Mouse (Mus musculus) embryonic stem cell, embryonic (primary cell): Measurements from ENCODE around the gene Rasgrp2.

Experiments used
- CTCF ChIA-PET, 4 experiments: fragments of 300-600 bp in 2 of 4; fragments of 350-600 bp in 2 of 4; sonication (Branson Sonifier 250); formaldehyde crosslinking; loops; one replicate each; lab custom pipeline; 2022; ENCODE audit warnings: inconsistent platforms in 2 of 4; lab: Charles Lee
- POLR2A ChIA-PET, 4 experiments: fragments of 300-600 bp in 2 of 4; fragments of 350-600 bp in 2 of 4; sonication (Branson Sonifier 250); formaldehyde crosslinking; loops; one replicate each; lab custom pipeline; 2022; ENCODE audit warnings: antibody characterized with exemption in 4 of 4, inconsistent platforms in 1 of 4; lab: Charles Lee

The Rasgrp2 gene

DNA sequence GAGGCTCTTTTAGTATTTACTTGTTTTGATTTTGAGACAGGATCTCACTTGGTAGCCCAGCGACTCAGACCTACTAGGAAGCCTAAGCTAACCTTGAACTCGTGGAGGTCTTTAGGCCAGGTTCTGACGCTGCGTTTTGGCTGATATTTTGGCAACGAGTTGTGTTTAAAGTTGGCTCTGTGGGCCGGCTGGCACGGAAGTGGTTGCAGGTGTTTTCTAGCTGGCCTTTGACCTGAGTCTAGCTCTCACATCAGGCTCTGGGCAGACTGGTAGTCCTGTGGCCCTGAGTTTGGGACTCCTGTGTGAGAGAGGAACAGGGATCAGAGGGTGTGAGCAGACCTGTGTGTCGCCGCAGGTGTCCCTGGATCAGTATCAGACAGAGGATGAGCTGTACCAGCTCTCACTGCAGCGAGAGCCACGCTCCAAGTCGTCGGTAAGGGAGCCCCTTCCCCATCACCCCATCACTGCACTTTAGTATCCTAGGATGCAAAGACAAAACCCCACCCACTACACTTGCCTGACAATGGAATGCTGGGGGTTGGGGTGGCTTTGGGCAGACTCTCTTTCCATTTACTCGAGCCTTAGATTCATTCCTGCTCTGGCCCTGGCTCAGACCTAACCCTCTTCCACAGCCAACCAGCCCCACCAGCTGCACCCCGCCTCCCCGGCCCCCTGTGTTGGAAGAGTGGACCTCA lies 8.8 kb downstream of the Rasgrp2 start:
- CTCF ChIA-PET, result interaction anchor here in 2 of 4 experiments (1.1 to 5.5 kb wide), 6 partner anchors 9 to 84 kb away, joined by 3 to 42 read pairs (median 8); partner anchors contain the start of genes Nrxn2 (in 1 of the 2) and Pygm (in 1 of the 2)
- POLR2A ChIA-PET, result interaction anchor here in 3 of 4 experiments (0.6 to 8.0 kb wide), 16 partner anchors 8 to 128 kb away, joined by 3 to 89 read pairs (median 5); partner anchors contain the start of genes Sf1 (in 2 of the 3), Men1 (in 1 of the 3), Nrxn2 (in 1 of the 3) and Pygm (in 1 of the 3)

GRCm38 (mm10) chr19:6408749-6409148 lies 9.6 kb downstream of the Rasgrp2 start:
- CTCF ChIA-PET, result interaction anchor here in 2 of 4 experiments (1.1 to 2.2 kb wide), 4 partner anchors 9 to 43 kb away, joined by 3 to 11 read pairs (median 5); partner anchors contain the start of gene Pygm (in 1 of the 2)

GRCm38 (mm10) chr19:6409176-6409575 lies 10.0 kb downstream of the Rasgrp2 start:
- ChIA-PET CTCF (interaction anchor here in 2 of 4 experiments (1.1 to 2.2 kb wide), 4 partner anchors 9 to 43 kb away, joined by 3 to 11 read pairs (median 5); partner anchors contain the start of gene Pygm (in 1 of the 2)), POLR2A (interaction anchor here in 2 of 4 experiments (0.6 to 8.0 kb wide), 10 partner anchors 7 to 345 kb away, joined by 3 to 89 read pairs (median 5); partner anchors contain the start of genes Nrxn2 (in 1 of the 2), Rasgrp2 (in 1 of the 2) and Sf1 (in 1 of the 2))

More at GRCm38 (mm10) chr19:6408749-6409148, 9.6 kb downstream of the Rasgrp2 start:
- POLR2A ChIA-PET, result interaction anchor here in 3 of 4 experiments (0.7 to 8.0 kb wide), 9 partner anchors 7 to 66 kb away, joined by 3 to 89 read pairs (median 6); partner anchors contain the start of genes Sf1 (in 2 of the 3), Nrxn2 (in 1 of the 3) and Rasgrp2 (in 1 of the 3)

- POLR2A ChIA-PET, result interaction anchor here in 2 of 4 experiments (0.6 to 6.1 kb wide), 3 partner anchors 12 to 346 kb away, joined by 3 to 35 read pairs (median 3); partner anchors contain the start of gene Rasgrp2 (in 1 of the 2)
- CTCF ChIA-PET, result no interaction called here
Observed at GRCm38 (mm10) chr19:6409936-6410335, 10.8 kb downstream of the Rasgrp2 start.

- CTCF ChIA-PET, result interaction anchor here in 3 of 4 experiments (0.6 to 2.5 kb wide), 8 partner anchors 11 to 632 kb away, joined by 3 to 14 read pairs (median 4); partner anchors contain the start of gene Men1 (in 1 of the 3)
- POLR2A ChIA-PET, result interaction anchor here in 3 of 4 experiments (0.6 to 8.5 kb wide), 24 partner anchors 8 to 627 kb away, joined by 3 to 89 read pairs (median 4); partner anchors contain the start of genes Esrra (in 2 of the 3), Sf1 (in 2 of the 3), Rasgrp2 (in 1 of the 3) and Stip1 (in 1 of the 3)
Observed at GRCm38 (mm10) chr19:6412798-6413197, 13.7 kb downstream of the Rasgrp2 start.

GRCm38 (mm10) chr19:6415454-6415853 lies 16.3 kb downstream of the Rasgrp2 start:
- ChIA-PET CTCF (interaction anchor here (0.6 to 5.5 kb wide), 15 partner anchors 10 to 109 kb away, joined by 3 to 42 read pairs (median 5); partner anchors contain the start of gene Cdc42bpg (in 1 of the 4)), POLR2A (interaction anchor here (0.5 to 8.5 kb wide), 30 partner anchors 8 to 667 kb away, joined by 3 to 89 read pairs (median 4); partner anchors contain the start of genes Sf1 (in 2 of the 4), Ehd1 (in 1 of the 4), Prdx5 (in 1 of the 4) and Rasgrp2 (in 1 of the 4))

GRCm38 (mm10) chr19:6416124-6416770 lies 17.1 kb downstream of the Rasgrp2 start:
- ChIA-PET POLR2A (interaction anchor here (0.5 to 8.5 kb wide), 31 partner anchors 9 to 565 kb away, joined by 3 to 89 read pairs (median 4); partner anchors contain the start of genes Sf1 (in 2 of the 4), Ehd1 (in 1 of the 4), Prdx5 (in 1 of the 4) and Rasgrp2 (in 1 of the 4)), CTCF (interaction anchor here (0.6 to 5.5 kb wide), 17 partner anchors 10 to 498 kb away, joined by 3 to 42 read pairs (median 5); partner anchors contain the start of gene Cdc42bpg (in 1 of the 4))

DNA sequence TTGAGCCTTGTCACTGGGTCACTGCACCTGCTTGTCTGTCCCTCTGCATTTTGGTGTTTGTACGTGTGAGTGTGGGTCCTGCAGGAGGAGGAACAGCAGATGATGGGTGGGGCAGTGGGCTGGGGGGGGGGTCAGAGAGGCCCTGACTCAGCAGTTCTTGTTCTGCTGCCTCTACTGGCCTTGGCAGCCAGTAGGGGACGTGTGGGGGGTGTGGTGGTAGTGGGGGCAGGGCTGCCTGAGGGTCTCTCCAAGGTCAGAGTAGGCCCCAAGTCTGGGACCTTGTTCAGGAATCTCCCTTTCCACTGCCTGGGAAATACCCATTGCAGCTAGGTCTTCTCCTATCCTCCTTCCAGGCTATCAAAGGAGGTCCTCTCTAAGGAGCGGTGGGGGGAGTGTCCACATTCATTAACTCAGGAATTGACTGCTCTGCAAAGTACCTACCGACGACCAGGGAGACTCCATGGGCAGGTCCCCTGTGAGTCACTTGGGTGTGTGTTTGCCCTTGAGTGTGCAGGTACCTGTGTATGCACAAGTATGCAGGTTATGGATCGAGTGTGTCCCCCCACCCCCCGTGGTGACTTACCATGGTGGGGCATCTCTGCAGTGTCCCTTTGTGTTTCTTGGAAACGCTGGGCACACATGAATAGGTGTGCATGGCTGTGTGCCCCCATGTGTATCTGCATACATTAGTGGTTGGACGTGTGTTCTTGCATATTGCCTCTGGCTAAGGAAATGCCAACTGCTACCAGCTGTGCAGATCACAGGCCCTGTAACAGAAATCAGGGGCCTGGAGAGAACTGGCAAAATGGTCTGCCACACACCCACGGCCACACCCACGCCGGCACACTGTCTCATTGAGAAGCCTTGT lies 18.0 kb downstream of the Rasgrp2 start:
- CTCF ChIA-PET, result interaction anchor here (0.6 to 5.5 kb wide), 28 partner anchors 8 to 1243 kb away, joined by 3 to 42 read pairs (median 3); partner anchors contain the start of gene Pygm (in 1 of the 4)

GRCm38 (mm10) chr19:6418233-6418879 lies 19.2 kb downstream of the Rasgrp2 start, which contains the start of gene Nrxn2:
Gene Nrxn2, plus strand, starts transcription at chr19:6418731.
- ChIA-PET CTCF (interaction anchor here (0.6 to 5.5 kb wide), 24 partner anchors 8 to 1242 kb away, joined by 3 to 42 read pairs (median 3); partner anchors contain the start of gene Pygm (in 1 of the 4)), POLR2A (interaction anchor here in 3 of 4 experiments (0.5 to 8.5 kb wide), 16 partner anchors 9 to 804 kb away, joined by 3 to 89 read pairs (median 3); partner anchors contain the start of genes Sf1 (in 1 of the 3) and Slc22a20 (in 1 of the 3))

More for the DNA sequence above, 18.0 kb downstream of the Rasgrp2 start:
- POLR2A ChIA-PET, result interaction anchor here in 3 of 4 experiments (0.7 to 8.5 kb wide), 21 partner anchors 9 to 493 kb away, joined by 3 to 89 read pairs (median 4); partner anchors contain the start of genes Sf1 (in 2 of the 3), Prdx5 (in 1 of the 3) and Rasgrp2 (in 1 of the 3)

- POLR2A ChIA-PET, result interaction anchor here in 2 of 4 experiments (0.6 to 8.5 kb wide), 8 partner anchors 12 to 126 kb away, joined by 3 to 89 read pairs (median 3); partner anchors contain the start of gene Sf1 (in 1 of the 2)
- CTCF ChIA-PET, result interaction anchor here (0.6 to 5.5 kb wide), 9 partner anchors 8 to 851 kb away, joined by 3 to 42 read pairs (median 4); partner anchors contain the start of gene Ap5b1 (in 1 of the 4)
Observed at GRCm38 (mm10) chr19:6418984-6419692, 20.0 kb downstream of the Rasgrp2 start.

- POLR2A ChIA-PET, result interaction anchor here in 2 of 4 experiments (1.1 to 8.5 kb wide), 8 partner anchors 9 to 56 kb away, joined by 3 to 89 read pairs (median 3); partner anchors contain the start of gene Sf1 (in 1 of the 2)
- CTCF ChIA-PET, result interaction anchor here (0.6 to 5.5 kb wide), 6 partner anchors 9 to 852 kb away, joined by 3 to 42 read pairs (median 4); partner anchors contain the start of gene Ap5b1 (in 1 of the 4)
Observed at GRCm38 (mm10) chr19:6419805-6420310, 20.7 kb downstream of the Rasgrp2 start.

GRCm38 (mm10) chr19:6420481-6421210 lies 21.5 kb downstream of the Rasgrp2 start:
- POLR2A ChIA-PET, result interaction anchor here in 2 of 4 experiments (1.1 to 8.5 kb wide), 6 partner anchors 8 to 31 kb away, joined by 3 to 89 read pairs (median 3); no protein-coding TSS in a partner anchor
- CTCF ChIA-PET, result no interaction called here

DNA sequence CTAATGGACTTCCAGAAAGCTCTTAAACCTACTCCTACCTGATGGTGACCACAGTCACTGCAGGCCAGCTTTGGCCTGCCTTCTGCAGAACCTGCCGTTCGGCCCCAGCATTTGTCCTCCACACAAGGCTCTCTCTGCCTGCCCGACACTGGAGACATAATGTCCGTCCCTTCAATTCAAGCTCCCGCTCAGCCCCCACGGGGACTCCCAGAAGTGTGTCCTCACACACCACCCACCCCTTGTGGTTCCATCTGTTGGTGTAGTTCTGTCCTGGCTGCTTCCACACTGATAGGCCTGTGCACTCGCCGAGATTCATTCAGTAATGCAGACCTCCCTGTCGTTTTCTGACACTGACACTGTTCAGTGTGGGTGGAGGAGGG lies 22.1 kb downstream of the Rasgrp2 start:
- ChIA-PET CTCF (no interaction called here), POLR2A (interaction anchor here in 1 of 4 experiments (1.5 kb wide), 1 partner anchor 20 kb away, joined by 3 read pairs; no protein-coding TSS in a partner anchor)

- CTCF ChIA-PET, result no interaction called here
- POLR2A ChIA-PET, result interaction anchor here in 1 of 4 experiments (1.1 kb wide), 1 partner anchor 17 kb away, joined by 3 read pairs; no protein-coding TSS in a partner anchor
Observed at GRCm38 (mm10) chr19:6422014-6422413, 22.9 kb downstream of the Rasgrp2 start.
